In the genomic region with DNA sequence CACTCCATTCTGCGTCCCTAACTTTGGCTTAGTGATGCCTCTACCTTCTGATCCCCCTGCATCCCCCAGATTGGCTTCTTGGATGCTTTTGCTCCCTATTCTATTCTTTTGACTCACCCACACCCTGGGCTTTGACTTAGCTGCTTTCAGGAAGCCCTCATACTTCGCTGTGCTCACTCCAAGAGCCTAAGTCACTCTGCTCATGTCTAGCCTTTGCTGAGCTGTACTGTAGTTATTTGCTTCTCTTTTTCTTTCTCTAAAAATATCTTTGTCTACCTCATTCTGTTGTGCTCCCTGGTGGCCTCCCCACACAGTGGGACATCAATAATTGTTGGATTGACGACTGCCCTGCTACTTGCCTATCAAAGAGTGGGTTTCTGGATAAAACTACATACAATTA, we compare ENCODE assay signal across 8 mouse cellular contexts. TPM values are rescaled to one million over a fixed set of nuclear protein-coding genes. Genes with fewer than 3 reads are reported as not detected.
A peak's percentile ranks its signal among the peaks of the same experiment; 100 is the strongest.
DNase-seq lines count a peak whose midpoint lies in the region; ATAC-seq and TF ChIP-seq lines count a peak whose summit lies in the region.

No protein-coding gene starts in this region.

- no peaks in the 10 kb centered on the region for H3K9me3 ChIP-seq in forebrain, embryonic 11.5 days (ENCODE audit: control insufficient read depth, low read length)
- no peaks in the 10 kb centered on the region for H3K9me3 ChIP-seq in hindbrain, embryonic 14.5 days (ENCODE audit: control insufficient read depth, low read length)
- no peaks in the 10 kb centered on the region for H3K9me3 ChIP-seq in neural tube, embryonic 11.5 days (ENCODE audit: control insufficient read depth, low read length)

- peak overlapping the region; percentile 63 for H3K4me2 ChIP-seq in forebrain, embryonic 11.5 days (ENCODE audit: low read depth, low read length, severe bottlenecking)
- H3K4me2 ChIP-seq in hindbrain, embryonic 14.5 days (replicated peaks) = peak overlapping the region; percentile 79
- H3K4me2 ChIP-seq in neural tube, embryonic 11.5 days (ENCODE audit: low read depth) = peak overlapping the region; percentile 54; the same call in 1 of the 2 replicates

- peak overlapping the region; percentile 92 for H3K27ac ChIP-seq in layer of hippocampus, adult 2 months
- H3K27ac ChIP-seq in forebrain, embryonic 11.5 days (ENCODE audit: low read depth, low read length) = peak overlapping the region; percentile 100
- H3K27ac ChIP-seq in hindbrain, embryonic 14.5 days = peak overlapping the region; percentile 99
- H3K27ac ChIP-seq in neural tube, embryonic 11.5 days (ENCODE audit: low read depth, low read length) = peak overlapping the region; percentile 99

- no peak for DNase-seq in layer of hippocampus, adult 2 months (ENCODE audit: low spot score in 2 of 2)
- DNase-seq in layer of hippocampus, adult 9-10 months (ENCODE audit: low spot score) = no peak
- no peak for DNase-seq in forebrain, embryonic 11.5 days (ENCODE audit: low spot score)
- DNase-seq in hindbrain, embryonic 14.5 days (ENCODE audit: low spot score) = no peak
- no peak for DNase-seq in neural tube, embryonic 11.5 days (ENCODE audit: low spot score)
- no peak for DNase-seq in retina, postnatal 1 day
- no peak for DNase-seq in adrenal gland, adult 8-10 months
- DNase-seq in lung, postnatal 4 days = no peak

- peak overlapping the region; percentile 66 for H3K9ac ChIP-seq in forebrain, embryonic 11.5 days (ENCODE audit: low read length)
- H3K9ac ChIP-seq in hindbrain, embryonic 14.5 days = peak overlapping the region; percentile 65
- peak overlapping the region; percentile 47 for H3K9ac ChIP-seq in neural tube, embryonic 11.5 days (ENCODE audit: low read length)

- 38% methylated on average over 3 of the region's 3 CpGs for WGBS in forebrain, embryonic 11.5 days
- WGBS in hindbrain, embryonic 14.5 days = 34% methylated on average over 3 of the region's 3 CpGs
- WGBS in neural tube, embryonic 11.5 days = 54% methylated on average over 3 of the region's 3 CpGs

- ATAC-seq in forebrain, embryonic 11.5 days (replicated peaks; ENCODE audit: low FRiP score) = no peak; the same call in 1 of the 2 replicates
- ATAC-seq in hindbrain, embryonic 14.5 days (ENCODE audit: low FRiP score) = no peak
- ATAC-seq in neural tube, embryonic 11.5 days (ENCODE audit: insufficient read depth, low FRiP score, low TSS enrichment) = peak; percentile 5

- TF ChIP-seq CTCF in layer of hippocampus, adult 2 months (conservative IDR thresholded peaks at IDR 0.05) = no peak

- no peaks in the 10 kb centered on the region for H3K27me3 ChIP-seq in forebrain, embryonic 11.5 days (ENCODE audit: control insufficient read depth, insufficient read depth, low read length)
- no peaks in the 10 kb centered on the region for H3K27me3 ChIP-seq in hindbrain, embryonic 14.5 days (ENCODE audit: control insufficient read depth, insufficient read depth, low read length)
- H3K27me3 ChIP-seq in neural tube, embryonic 11.5 days (ENCODE audit: control insufficient read depth, insufficient read depth, low read length) = no peaks in the 10 kb centered on the region

- peaks cover 25% of the 10 kb centered on the region for H3K4me1 ChIP-seq in forebrain, embryonic 11.5 days (replicated peaks; ENCODE audit: control insufficient read depth, insufficient read depth, low read length)
- H3K4me1 ChIP-seq in hindbrain, embryonic 14.5 days (replicated peaks; ENCODE audit: control insufficient read depth, insufficient read depth, low read length) = peaks cover 28% of the 10 kb centered on the region
- H3K4me1 ChIP-seq in neural tube, embryonic 11.5 days (ENCODE audit: control insufficient read depth, insufficient read depth, low read length) = peaks cover 29% of the 10 kb centered on the region

- H3K4me3 ChIP-seq in layer of hippocampus, adult 2 months = peak overlapping the region; percentile 51
- H3K4me3 ChIP-seq in forebrain, embryonic 11.5 days (ENCODE audit: low read depth, low read length) = no peak overlapping the region
- H3K4me3 ChIP-seq in hindbrain, embryonic 14.5 days (replicated peaks; ENCODE audit: low read length) = peak overlapping the region; percentile 32
- H3K4me3 ChIP-seq in neural tube, embryonic 11.5 days (ENCODE audit: low read depth, low read length) = peak overlapping the region; percentile 24; the same call in 1 of the 2 replicates

- no peaks in the 10 kb centered on the region for H3K36me3 ChIP-seq in forebrain, embryonic 11.5 days (ENCODE audit: control insufficient read depth, insufficient read depth, low read length)
- H3K36me3 ChIP-seq in hindbrain, embryonic 14.5 days (replicated peaks; ENCODE audit: control insufficient read depth, insufficient read depth) = no peaks in the 10 kb centered on the region
- no peaks in the 10 kb centered on the region for H3K36me3 ChIP-seq in neural tube, embryonic 11.5 days (ENCODE audit: control insufficient read depth, insufficient read depth, low read length)

RNA-seq across cellular contexts. Expression of a gene that starts 14.6 kb away (rescaled TPM):
- total RNA-seq in layer of hippocampus, adult 2 months (2021) = 10 to 100 TPM; 23.7 to 23.9 TPM
- 114 and 123 TPM in 2 replicates for polyA plus RNA-seq in forebrain, embryonic 11.5 days (2014; fragmentation: Nextera tagmentation; extraction: Ambion mirVana)
- polyA plus RNA-seq in hindbrain, embryonic 14.5 days (2014; fragmentation: Nextera tagmentation; extraction: Ambion mirVana) = 73.3 and 87.0 TPM in 2 replicates
- 92.4 and 92.6 TPM in 2 replicates for polyA plus RNA-seq in neural tube, embryonic 11.5 days (2014; fragmentation: Nextera tagmentation; extraction: Ambion mirVana)
- 10 to 100 TPM; 28.6 to 39.3 (median 31.2) TPM for total RNA-seq in adrenal gland, adult 8-10 months (2022)

RNA-seq across cellular contexts. Expression of a gene that starts 17.9 kb away (rescaled TPM):
- total RNA-seq in layer of hippocampus, adult 2 months (2021) = 100 to 1,000 TPM; 227 to 233 TPM
- 232 and 287 TPM in 2 replicates for polyA plus RNA-seq in forebrain, embryonic 11.5 days (2014; fragmentation: Nextera tagmentation; extraction: Ambion mirVana)
- 682 and 716 TPM in 2 replicates for polyA plus RNA-seq in hindbrain, embryonic 14.5 days (2014; fragmentation: Nextera tagmentation; extraction: Ambion mirVana)
- 322 and 344 TPM in 2 replicates for polyA plus RNA-seq in neural tube, embryonic 11.5 days (2014; fragmentation: Nextera tagmentation; extraction: Ambion mirVana)
- total RNA-seq in adrenal gland, adult 8-10 months (2022) = 1 to 10 TPM in 3 of 4 experiments, under 1 TPM in 1; 0.81 to 3.5 (median 1.5) TPM
